Mouse (Mus musculus): ENCODE results near the gene Oxct2b. TPM values are rescaled to one million over a fixed set of nuclear protein-coding genes. Genes with fewer than 3 reads are reported as not detected.

Oxct2b gene
- polyA plus RNA-seq (2012; rRNA removed) = 0.35 and 0.41 TPM in 2 replicates
- polyA plus RNA-seq (2014; fragmentation: Nextera tagmentation; extraction: Ambion mirVana) = 0.33 TPM in 1 of 2 replicates, not detected in the other

- Histone ChIP-seq H3K4me3 (replicated peaks; ENCODE audit: low read length) (peak within 1 kb of the TSS; percentile 33), H3K9ac (ENCODE audit: low read depth, low read length, severe bottlenecking) (0 out of 2 replicates have a peak within 1 kb of the TSS, but pooled peaks have one; percentile 41), H3K9me3 (ENCODE audit: control insufficient read depth, low read length) (no peaks in the 10 kb centered on the region), H3K27ac (replicated peaks; ENCODE audit: low read depth, low read length) (no peak within 1 kb of the TSS), H3K4me2 (replicated peaks; ENCODE audit: low read depth, low read length, severe bottlenecking) (peak within 1 kb of the TSS; percentile 52), H3K27me3 (ENCODE audit: control insufficient read depth, insufficient read depth, low read length) (no peaks in the 10 kb centered on the region; the same call in 1 of the 2 replicates), H3K4me1 (ENCODE audit: control insufficient read depth, insufficient read depth, low read length) (no peaks in the 10 kb centered on the region), H3K36me3 (ENCODE audit: control insufficient read depth, insufficient read depth, low read length) (no peaks in the 10 kb centered on the region)
- peak; percentile 36; the same call in 1 of the 2 replicates for ATAC-seq (ENCODE audit: low FRiP score, low read depth)
- no peak for DNase-seq (ENCODE audit: low spot score)
- 13% methylated on average over 22 of the region's 22 CpGs for WGBS
- TF ChIP-seq POLR2A (IDR thresholded peaks at IDR 0.05; ENCODE audit: borderline replicate concordance, extremely low read depth, insufficient read depth, insufficient read length) = no peak
Measured at GRCm38 (mm10) chr4:123116011-123116410, at the start of gene Oxct2b. TSS of gene Oxct2b (plus strand) at chr4:123116266.

- H3K9me3 ChIP-seq (ENCODE audit: control insufficient read depth, low read length) = no peaks in the 10 kb centered on the region
- no peak overlapping the region for H3K9ac ChIP-seq (ENCODE audit: low read depth, low read length, severe bottlenecking)
- H3K27me3 ChIP-seq (ENCODE audit: control insufficient read depth, insufficient read depth, low read length) = no peaks in the 10 kb centered on the region
- H3K4me3 ChIP-seq (replicated peaks; ENCODE audit: low read length) = no peak overlapping the region
- H3K36me3 ChIP-seq (ENCODE audit: control insufficient read depth, insufficient read depth, low read length) = no peaks in the 10 kb centered on the region
- WGBS = 84% methylated on average over 6 of the region's 6 CpGs
- H3K4me1 ChIP-seq (ENCODE audit: control insufficient read depth, insufficient read depth, low read length) = no peaks in the 10 kb centered on the region
- DNase-seq (ENCODE audit: low spot score) (no peak), ATAC-seq (ENCODE audit: low FRiP score, low read depth) (no peak)
- no peak overlapping the region for H3K27ac ChIP-seq (replicated peaks; ENCODE audit: low read depth, low read length)
- TF ChIP-seq POLR2A (IDR thresholded peaks at IDR 0.05; ENCODE audit: borderline replicate concordance, extremely low read depth, insufficient read depth, insufficient read length) = no peak
- no peak overlapping the region for H3K4me2 ChIP-seq (replicated peaks; ENCODE audit: low read depth, low read length, severe bottlenecking)
Measured at GRCm38 (mm10) chr4:123068646-123069045, 47.4 kb upstream of the Oxct2b start.

GRCm38 (mm10) chr4:123071266-123071966 lies 44.6 kb upstream of the Oxct2b start:
- TF ChIP-seq POLR2A (IDR thresholded peaks at IDR 0.05; ENCODE audit: borderline replicate concordance, extremely low read depth, insufficient read depth, insufficient read length) = no peak
- Histone ChIP-seq H3K4me3 (replicated peaks; ENCODE audit: low read length) (no peak overlapping the region), H3K4me1 (ENCODE audit: control insufficient read depth, insufficient read depth, low read length) (no peaks in the 10 kb centered on the region), H3K27ac (replicated peaks; ENCODE audit: low read depth, low read length) (no peak overlapping the region), H3K36me3 (ENCODE audit: control insufficient read depth, insufficient read depth, low read length) (no peaks in the 10 kb centered on the region), H3K9me3 (ENCODE audit: control insufficient read depth, low read length) (no peaks in the 10 kb centered on the region), H3K27me3 (ENCODE audit: control insufficient read depth, insufficient read depth, low read length) (no peaks in the 10 kb centered on the region), H3K4me2 (replicated peaks; ENCODE audit: low read depth, low read length, severe bottlenecking) (no peak overlapping the region), H3K9ac (ENCODE audit: low read depth, low read length, severe bottlenecking) (no peak overlapping the region)
- DNase-seq (ENCODE audit: low spot score) (no peak), ATAC-seq (ENCODE audit: low FRiP score, low read depth) (no peak)
- 8% methylated on average over 11 of the region's 13 CpGs for WGBS

- H3K4me3 ChIP-seq (replicated peaks; ENCODE audit: low read length) = no peak overlapping the region
- no peak for TF ChIP-seq POLR2A (IDR thresholded peaks at IDR 0.05; ENCODE audit: borderline replicate concordance, extremely low read depth, insufficient read depth, insufficient read length)
- H3K27ac ChIP-seq (replicated peaks; ENCODE audit: low read depth, low read length) = no peak overlapping the region
- no peaks in the 10 kb centered on the region for H3K27me3 ChIP-seq (ENCODE audit: control insufficient read depth, insufficient read depth, low read length)
- no peaks in the 10 kb centered on the region for H3K4me1 ChIP-seq (ENCODE audit: control insufficient read depth, insufficient read depth, low read length)
- no peaks in the 10 kb centered on the region for H3K9me3 ChIP-seq (ENCODE audit: control insufficient read depth, low read length)
- 63% methylated on average over 8 of the region's 8 CpGs for WGBS
- H3K36me3 ChIP-seq (ENCODE audit: control insufficient read depth, insufficient read depth, low read length) = no peaks in the 10 kb centered on the region
- DNase-seq (ENCODE audit: low spot score) (no peak), ATAC-seq (ENCODE audit: low FRiP score, low read depth) (no peak)
- no peak overlapping the region for H3K9ac ChIP-seq (ENCODE audit: low read depth, low read length, severe bottlenecking)
- H3K4me2 ChIP-seq (replicated peaks; ENCODE audit: low read depth, low read length, severe bottlenecking) = no peak overlapping the region
Measured at GRCm38 (mm10) chr4:123076928-123077327, 39.1 kb upstream of the Oxct2b start.

- Histone ChIP-seq H3K4me2 (replicated peaks; ENCODE audit: low read depth, low read length, severe bottlenecking) (no peak overlapping the region), H3K4me1 (ENCODE audit: control insufficient read depth, insufficient read depth, low read length) (no peaks in the 10 kb centered on the region), H3K9ac (ENCODE audit: low read depth, low read length, severe bottlenecking) (no peak overlapping the region), H3K36me3 (ENCODE audit: control insufficient read depth, insufficient read depth, low read length) (no peaks in the 10 kb centered on the region), H3K4me3 (replicated peaks; ENCODE audit: low read length) (no peak overlapping the region), H3K27ac (replicated peaks; ENCODE audit: low read depth, low read length) (no peak overlapping the region), H3K27me3 (ENCODE audit: control insufficient read depth, insufficient read depth, low read length) (no peaks in the 10 kb centered on the region), H3K9me3 (ENCODE audit: control insufficient read depth, low read length) (no peaks in the 10 kb centered on the region)
- ATAC-seq (ENCODE audit: low FRiP score, low read depth) (no peak), DNase-seq (ENCODE audit: low spot score) (no peak)
- 75% methylated on average over 4 of the region's 4 CpGs for WGBS
- TF ChIP-seq POLR2A (IDR thresholded peaks at IDR 0.05; ENCODE audit: borderline replicate concordance, extremely low read depth, insufficient read depth, insufficient read length) = no peak
Measured at GRCm38 (mm10) chr4:123078231-123078630, 37.8 kb upstream of the Oxct2b start.
